Comparison of ENCODE assay signal across 12 mouse cellular contexts in the genomic region with DNA sequence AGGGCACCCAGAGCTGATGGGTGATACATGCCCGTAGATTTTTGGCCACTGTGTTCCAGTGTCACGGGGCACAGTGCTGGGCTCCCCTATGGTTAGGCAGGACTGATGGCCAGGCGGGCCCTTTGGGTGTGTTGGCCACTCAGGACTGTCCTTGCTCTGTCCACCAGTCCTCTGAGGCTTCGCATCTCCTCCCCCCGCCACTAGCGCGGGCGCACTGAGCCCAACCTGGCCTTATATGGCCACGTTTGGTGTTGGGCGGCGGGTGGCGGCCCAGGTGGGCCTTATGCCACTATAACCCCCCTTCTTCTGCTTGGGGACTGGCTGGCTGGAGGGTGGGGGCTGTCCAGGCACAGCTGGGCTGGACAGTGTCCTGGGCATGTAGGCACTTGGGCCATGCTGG. TPM values are rescaled to one million over a fixed set of nuclear protein-coding genes. Genes with fewer than 3 reads are reported as not detected.
A peak's percentile ranks its signal among the peaks of the same experiment; 100 is the strongest.
DNase-seq lines count a peak whose midpoint lies in the region; ATAC-seq and TF ChIP-seq lines count a peak whose summit lies in the region.
"Had no signal": no experiment of that assay in that cellular context is flagged by ENCODE, and none has a peak within 500 bp of the region (broad histone marks: within the 10 kb centered on the region; RNA-seq: fewer than 3 reads in every experiment).

No protein-coding gene starts in this region.

- H3K9me3 ChIP-seq in hindbrain, embryonic 10.5 days = no peaks in the 10 kb centered on the region
- no peaks in the 10 kb centered on the region for H3K9me3 ChIP-seq in hindbrain, embryonic 14.5 days (ENCODE audit: control insufficient read depth, low read length)
- no peaks in the 10 kb centered on the region for H3K9me3 ChIP-seq in ES-E14 (ENCODE audit: control insufficient read depth, insufficient read depth, low read depth, low read length)
- no peaks in the 10 kb centered on the region for H3K9me3 ChIP-seq in embryonic facial prominence, embryonic 10.5 days
- no peaks in the 10 kb centered on the region for H3K9me3 ChIP-seq in limb, embryonic 14.5 days (ENCODE audit: control insufficient read depth, low read length)
- H3K9me3 ChIP-seq: G1E had no signal

- in situ Hi-C loops in ES-E14 (cut with MboI; ENCODE audit: low sequenced_read_pairs in 2 of 2, unreplicated experiment in 2 of 2) = no loop called here

- peak overlapping the region; percentile 85 for H3K4me3 ChIP-seq in hindbrain, embryonic 10.5 days
- no peak overlapping the region for H3K4me3 ChIP-seq in hindbrain, embryonic 14.5 days (replicated peaks; ENCODE audit: low read length)
- peak overlapping the region; percentile 17 to 44; a peak in 1 of 4 replicates for H3K4me3 ChIP-seq in ES-E14 (ENCODE audit: insufficient read depth in 1 of 2, low read depth in 1 of 2, low read length in 2 of 2, poor library complexity in 1 of 2, severe bottlenecking in 1 of 2)
- H3K4me3 ChIP-seq in embryonic facial prominence, embryonic 10.5 days = peak overlapping the region; percentile 88
- peak overlapping the region; percentile 81 for H3K4me3 ChIP-seq in limb, embryonic 14.5 days (replicated peaks; ENCODE audit: low read length)

- H3K9ac ChIP-seq in hindbrain, embryonic 14.5 days = no peak overlapping the region
- H3K9ac ChIP-seq in ES-E14 (ENCODE audit: insufficient read depth, low read depth, low read length, poor library complexity, severe bottlenecking) = no peak overlapping the region
- H3K9ac ChIP-seq in limb, embryonic 14.5 days (ENCODE audit: low read depth, low read length, severe bottlenecking) = peak overlapping the region; percentile 79; the same call in 1 of the 2 replicates

- H3K36me3 ChIP-seq in hindbrain, embryonic 10.5 days = 0 out of 2 replicates have a peak, but pooled peaks cover 6% of the 10 kb centered on the region
- no peaks in the 10 kb centered on the region for H3K36me3 ChIP-seq in hindbrain, embryonic 14.5 days (replicated peaks; ENCODE audit: control insufficient read depth, insufficient read depth)
- H3K36me3 ChIP-seq in ES-E14 (ENCODE audit: control insufficient read depth, insufficient read depth, low read length, poor library complexity, severe bottlenecking) = no peaks in the 10 kb centered on the region
- H3K36me3 ChIP-seq in embryonic facial prominence, embryonic 10.5 days (replicated peaks) = peaks cover 27% of the 10 kb centered on the region
- 0 out of 2 replicates have a peak, but pooled peaks cover 5% of the 10 kb centered on the region for H3K36me3 ChIP-seq in limb, embryonic 14.5 days (ENCODE audit: control insufficient read depth, insufficient read depth, low read length)

- peaks cover 85% of the 10 kb centered on the region for H3K4me1 ChIP-seq in hindbrain, embryonic 10.5 days (replicated peaks)
- H3K4me1 ChIP-seq in hindbrain, embryonic 14.5 days (replicated peaks; ENCODE audit: control insufficient read depth, insufficient read depth, low read length) = peaks cover 9% of the 10 kb centered on the region; the same call in 1 of the 2 replicates
- H3K4me1 ChIP-seq in ES-E14 (ENCODE audit: control insufficient read depth in 2 of 2, insufficient read depth in 2 of 2, low read length in 2 of 2, poor library complexity in 1 of 2) = peaks cover 0 to 4% of the 10 kb centered on the region in 2 experiments; a peak in 1 of 4 replicates
- H3K4me1 ChIP-seq in embryonic facial prominence, embryonic 10.5 days = peaks cover 81% of the 10 kb centered on the region
- peaks cover 73% of the 10 kb centered on the region for H3K4me1 ChIP-seq in limb, embryonic 14.5 days (ENCODE audit: control insufficient read depth, insufficient read depth, low read length)

- TF ChIP-seq POLR2A in limb, embryonic 14.5 days (IDR thresholded peaks at IDR 0.05; ENCODE audit: borderline replicate concordance, extremely low read depth, insufficient read depth, insufficient read length) = no peak

- ATAC-seq in hindbrain, embryonic 14.5 days (ENCODE audit: low FRiP score) = no peak
- no peak for ATAC-seq in limb, embryonic 14.5 days (ENCODE audit: low FRiP score, low read depth)

- peaks cover 39% of the 10 kb centered on the region for H3K27me3 ChIP-seq in hindbrain, embryonic 10.5 days (ENCODE audit: insufficient read depth, poor library complexity, severe bottlenecking)
- peaks cover 30% of the 10 kb centered on the region; the same call in 1 of the 2 replicates for H3K27me3 ChIP-seq in hindbrain, embryonic 14.5 days (ENCODE audit: control insufficient read depth, insufficient read depth, low read length)
- peaks cover 36% of the 10 kb centered on the region for H3K27me3 ChIP-seq in embryonic facial prominence, embryonic 10.5 days (replicated peaks; ENCODE audit: low read depth, poor library complexity, severe bottlenecking)
- no peaks in the 10 kb centered on the region for H3K27me3 ChIP-seq in limb, embryonic 14.5 days (ENCODE audit: control insufficient read depth, insufficient read depth, low read length)

- 0 out of 2 replicates have a peak overlapping the region, but pooled peaks have one; percentile 80 for H3K27ac ChIP-seq in hindbrain, embryonic 10.5 days
- H3K27ac ChIP-seq in hindbrain, embryonic 14.5 days = no peak overlapping the region
- no peak overlapping the region for H3K27ac ChIP-seq in ES-E14 (ENCODE audit: insufficient read depth, low read depth, low read length, poor library complexity, severe bottlenecking)
- 0 out of 2 replicates have a peak overlapping the region, but pooled peaks have one; percentile 14 for H3K27ac ChIP-seq in embryonic facial prominence, embryonic 10.5 days (replicated peaks)
- H3K27ac ChIP-seq in limb, embryonic 14.5 days (replicated peaks; ENCODE audit: low read depth, low read length) = no peak overlapping the region

- no peak for DNase-seq in hindbrain, embryonic 10.5 days (ENCODE audit: low spot score)
- no peak for DNase-seq in hindbrain, embryonic 14.5 days (ENCODE audit: low spot score)
- DNase-seq in ES-E14 (ENCODE audit: low read depth, low spot score) = no peak
- DNase-seq in embryonic facial prominence, embryonic 10.5 days (ENCODE audit: low spot score) = no peak
- DNase-seq in limb, embryonic 14.5 days (ENCODE audit: low spot score) = no peak
- no peak for DNase-seq in spleen, adult 12 weeks (ENCODE audit: low spot score)
- no peak for DNase-seq in natural killer cell, adult 2 months (ENCODE audit: low spot score in 2 of 2)
- DNase-seq: cerebellum, adult 18-20 months; left cerebral cortex, postnatal 4 days; thymus, postnatal 36 days had no signal

- WGBS in hindbrain, embryonic 10.5 days = 93% methylated on average over 12 of the region's 12 CpGs
- 95% methylated on average over 12 of the region's 12 CpGs for WGBS in hindbrain, embryonic 14.5 days
- 94% methylated on average over 12 of the region's 12 CpGs for WGBS in embryonic facial prominence, embryonic 10.5 days
- WGBS in limb, embryonic 14.5 days = 89% methylated on average over 10 of the region's 12 CpGs

- H3K4me2 ChIP-seq in hindbrain, embryonic 14.5 days (replicated peaks) = no peak overlapping the region
- H3K4me2 ChIP-seq in limb, embryonic 14.5 days (replicated peaks; ENCODE audit: low read depth, low read length, severe bottlenecking) = peak overlapping the region; percentile 68

TF ChIP-seq in ES-E14, 5 proteins besides CTCF, POLR2A, EP300 and RAD21:
- TF ChIP-seq MAFK (IDR thresholded peaks at IDR 0.05; ENCODE audit: insufficient read depth, low read depth, low read length) = no peak
- TF ChIP-seq HCFC1 (IDR thresholded peaks at IDR 0.05; ENCODE audit: borderline replicate concordance, insufficient read depth, low read length) = no peak
- no peak for TF ChIP-seq CHD2 (IDR thresholded peaks at IDR 0.05; ENCODE audit: low read depth, low read length)
- no peak for TF ChIP-seq ZNF384 (IDR thresholded peaks at IDR 0.05; ENCODE audit: low read depth, low read length)
- no peak for TF ChIP-seq ZC3H11A (IDR thresholded peaks at IDR 0.05; ENCODE audit: borderline replicate concordance, low read depth, low read length)
TF ChIP-seq in ES-E14: peak in this region for 0.

RNA-seq across cellular contexts. Expression of gene Fgfrl1, which starts 3.7 kb away (rescaled TPM):
- polyA plus RNA-seq in hindbrain, embryonic 10.5 days (2016; fragmentation: Nextera tagmentation; extraction: Ambion mirVana) = 14.7 and 16.3 TPM in 2 replicates
- 7.0 and 9.6 TPM in 2 replicates for polyA plus RNA-seq in hindbrain, embryonic 14.5 days (2014; fragmentation: Nextera tagmentation; extraction: Ambion mirVana)
- 15.5 and 18.9 TPM in 2 replicates for total RNA-seq in ES-E14 (2012; rRNA removed)
- 28.9 and 34.0 TPM in 2 replicates for polyA plus RNA-seq in embryonic facial prominence, embryonic 10.5 days (2016; fragmentation: Nextera tagmentation; extraction: Ambion mirVana)
- 119 and 158 TPM in 2 replicates for polyA plus RNA-seq in limb, embryonic 14.5 days (2012; rRNA removed)
- 46.5 and 51.8 TPM in 2 replicates for polyA plus RNA-seq in limb, embryonic 14.5 days (2014; fragmentation: Nextera tagmentation; extraction: Ambion mirVana)

RNA-seq across cellular contexts. Expression of gene Slc26a1, which starts 20.5 kb away (rescaled TPM):
- polyA plus RNA-seq in hindbrain, embryonic 10.5 days (2016; fragmentation: Nextera tagmentation; extraction: Ambion mirVana) = 0.57 and 0.99 TPM in 2 replicates
- 3.2 and 3.5 TPM in 2 replicates for polyA plus RNA-seq in hindbrain, embryonic 14.5 days (2014; fragmentation: Nextera tagmentation; extraction: Ambion mirVana)
- 0.26 and 0.27 TPM in 2 replicates for total RNA-seq in ES-E14 (2012; rRNA removed)
- polyA plus RNA-seq in embryonic facial prominence, embryonic 10.5 days (2016; fragmentation: Nextera tagmentation; extraction: Ambion mirVana) = 0.55 and 0.92 TPM in 2 replicates
- polyA plus RNA-seq in limb, embryonic 14.5 days (2012; rRNA removed) = 1.3 and 2.6 TPM in 2 replicates
- polyA plus RNA-seq in limb, embryonic 14.5 days (2014; fragmentation: Nextera tagmentation; extraction: Ambion mirVana) = 1.1 and 1.4 TPM in 2 replicates
- polyA plus RNA-seq: large intestine, adult 2 months had no signal

RNA-seq across cellular contexts. Expression of gene Dgkq, which starts 26.4 kb away (rescaled TPM):
- polyA plus RNA-seq in hindbrain, embryonic 10.5 days (2016; fragmentation: Nextera tagmentation; extraction: Ambion mirVana) = 11.1 and 15.1 TPM in 2 replicates
- 25.3 and 28.4 TPM in 2 replicates for polyA plus RNA-seq in hindbrain, embryonic 14.5 days (2014; fragmentation: Nextera tagmentation; extraction: Ambion mirVana)
- 25.5 and 47.5 TPM in 2 replicates for total RNA-seq in ES-E14 (2012; rRNA removed)
- 12.5 and 14.5 TPM in 2 replicates for polyA plus RNA-seq in embryonic facial prominence, embryonic 10.5 days (2016; fragmentation: Nextera tagmentation; extraction: Ambion mirVana)
- 35.3 and 40.5 TPM in 2 replicates for polyA plus RNA-seq in limb, embryonic 14.5 days (2012; rRNA removed)
- 12.5 and 13.3 TPM in 2 replicates for polyA plus RNA-seq in limb, embryonic 14.5 days (2014; fragmentation: Nextera tagmentation; extraction: Ambion mirVana)

RNA-seq across cellular contexts. Expression of gene Idua, which starts 35.7 kb away (rescaled TPM):
- 12.0 and 12.8 TPM in 2 replicates for polyA plus RNA-seq in hindbrain, embryonic 10.5 days (2016; fragmentation: Nextera tagmentation; extraction: Ambion mirVana)
- 9.8 and 11.3 TPM in 2 replicates for polyA plus RNA-seq in hindbrain, embryonic 14.5 days (2014; fragmentation: Nextera tagmentation; extraction: Ambion mirVana)
- total RNA-seq in ES-E14 (2012; rRNA removed) = 3.7 and 5.2 TPM in 2 replicates
- polyA plus RNA-seq in embryonic facial prominence, embryonic 10.5 days (2016; fragmentation: Nextera tagmentation; extraction: Ambion mirVana) = 9.3 and 9.6 TPM in 2 replicates
- 21.4 and 26.8 TPM in 2 replicates for polyA plus RNA-seq in limb, embryonic 14.5 days (2012; rRNA removed)
- 15.6 and 17.1 TPM in 2 replicates for polyA plus RNA-seq in limb, embryonic 14.5 days (2014; fragmentation: Nextera tagmentation; extraction: Ambion mirVana)

Comparison
In these comparisons a context has a peak if more than half of its experiments do, and no peak if none do; other contexts are left out.
1. H3K27ac ChIP-seq: peak in hindbrain, embryonic 10.5 days (single experiment) and embryonic facial prominence, embryonic 10.5 days (single experiment); none in hindbrain, embryonic 14.5 days (single experiment), ES-E14 (single experiment) and limb, embryonic 14.5 days (single experiment).